Mouse (Mus musculus): ENCODE data around the gene Trappc12.
"Not testable (repeated sequence)": the region's sequence is repeated elsewhere in the genome, so short reads cannot be mapped to it uniquely, and the experiment has no call there.

Gene Trappc12

GRCm38 (mm10) chr12:28733520-28734245 lies 16.6 kb downstream of the Trappc12 start:
- DNase-seq (ENCODE audit: low spot score in 2 of 2): not testable (repeated sequence)

GRCm38 (mm10) chr12:28732631-28733030 lies 17.6 kb downstream of the Trappc12 start:
- DNase-seq (ENCODE audit: low spot score in 2 of 2): no peak

GRCm38 (mm10) chr12:28727061-28727460 lies 23.2 kb downstream of the Trappc12 start:
- DNase-seq (ENCODE audit: low spot score in 2 of 2): no peak

GRCm38 (mm10) chr12:28726204-28726603 lies 24.1 kb downstream of the Trappc12 start:
- no peak for DNase-seq (ENCODE audit: low spot score in 2 of 2)

GRCm38 (mm10) chr12:28724366-28724765 lies 25.9 kb downstream of the Trappc12 start:
- DNase-seq (ENCODE audit: low spot score in 2 of 2): no peak

- no peak for DNase-seq (ENCODE audit: low spot score in 2 of 2)
Observed at GRCm38 (mm10) chr12:28718106-28718505, 32.2 kb downstream of the Trappc12 start.

- no peak for DNase-seq (ENCODE audit: low spot score in 2 of 2)
Observed at GRCm38 (mm10) chr12:28717066-28717465, 33.2 kb downstream of the Trappc12 start.

GRCm38 (mm10) chr12:28714822-28715632 lies 35.2 kb downstream of the Trappc12 start:
- peak in 1 of 2 experiments; percentile 67 for DNase-seq (ENCODE audit: low spot score in 2 of 2)

- DNase-seq (ENCODE audit: low spot score in 2 of 2): peak; percentile 81 to 94
Observed at GRCm38 (mm10) chr12:28710566-28711185, 39.6 kb downstream of the Trappc12 start.

- DNase-seq (ENCODE audit: low spot score in 2 of 2): no peak
Observed at GRCm38 (mm10) chr12:28708154-28708553, 42.1 kb downstream of the Trappc12 start.

- no peak for DNase-seq (ENCODE audit: low spot score in 2 of 2)
Observed at GRCm38 (mm10) chr12:28705204-28705603, 45.1 kb downstream of the Trappc12 start.

GRCm38 (mm10) chr12:28704381-28704780 lies 45.9 kb downstream of the Trappc12 start:
- no peak for DNase-seq (ENCODE audit: low spot score in 2 of 2)

GRCm38 (mm10) chr12:28701302-28701701 lies 49.0 kb downstream of the Trappc12 start:
- peak in 1 of 2 experiments; percentile 41 for DNase-seq (ENCODE audit: low spot score in 2 of 2)

GRCm38 (mm10) chr12:28700561-28701025 lies 49.7 kb downstream of the Trappc12 start:
- peak; percentile 57 to 67 for DNase-seq (ENCODE audit: low spot score in 2 of 2)

- no peak for DNase-seq (ENCODE audit: low spot score in 2 of 2)
Observed at GRCm38 (mm10) chr12:28700101-28700511, 50.2 kb downstream of the Trappc12 start.

GRCm38 (mm10) chr12:28699656-28700055 lies 50.6 kb downstream of the Trappc12 start:
- DNase-seq (ENCODE audit: low spot score in 2 of 2): peak; percentile 74 to 91

- no peak for DNase-seq (ENCODE audit: low spot score in 2 of 2)
Observed at GRCm38 (mm10) chr12:28699086-28699485, 51.2 kb downstream of the Trappc12 start.

GRCm38 (mm10) chr12:28697821-28698595 lies 52.3 kb downstream of the Trappc12 start:
- no peak for DNase-seq (ENCODE audit: low spot score in 2 of 2)

- no peak for DNase-seq (ENCODE audit: low spot score in 2 of 2)
Observed at GRCm38 (mm10) chr12:28694776-28695175, 55.5 kb downstream of the Trappc12 start.

- DNase-seq (ENCODE audit: low spot score in 2 of 2): no peak
Observed at GRCm38 (mm10) chr12:28694231-28694630, 56.0 kb downstream of the Trappc12 start.

GRCm38 (mm10) chr12:28693738-28694137 lies 56.5 kb downstream of the Trappc12 start:
- DNase-seq (ENCODE audit: low spot score in 2 of 2): no peak
